Mouse (Mus musculus) naive thymus-derived CD4-positive, alpha-beta T cell, adult 5 months (primary cell): ENCODE results near the gene Slc22a27. TPM values are rescaled to one million over a fixed set of nuclear protein-coding genes. Genes with fewer than 3 reads are reported as not detected.

Experiments
- polyA plus RNA-seq: library from polyadenylated mRNA; unstranded; fragments of 100-300 nt; shearing (Covaris generic); gene quantifications from one replicate; pipeline ENCODE4 v1.2.1, GENCODE M21; 2017

The Slc22a27 gene
- not detected for polyA plus RNA-seq

GRCm38 (mm10) chr19:7965927-7966326, at the start of gene Slc22a27:
Slc22a27 (minus strand) TSS chr19:7966027.

Other genes starting within 250 kb of the Slc22a27 start
- not detected for gene Slc22a26, start 163.4 kb downstream of the Slc22a27 start, polyA plus RNA-seq
- not detected for gene Slc22a28, start 166.0 kb upstream of the Slc22a27 start, polyA plus RNA-seq